Mouse (Mus musculus) embryonic facial prominence, embryonic 11.5 days (tissue): ENCODE results near the gene Dus2. TPM values are rescaled to one million over a fixed set of nuclear protein-coding genes. Genes with fewer than 3 reads are reported as not detected.
A peak's percentile ranks its signal among the peaks of the same experiment; 100 is the strongest.

Source experiments
- ATAC-seq: fragments of 200-750 bp; cut with Nextera tagmentation; replicated peaks from 2 replicates; pipeline ENCODE4 v1.8.0; 2017; ENCODE audit warnings: low read depth; ENCODE audit not compliant: insufficient number of reproducible peaks, low FRiP score, low TSS enrichment
- DNase-seq: peaks from one replicate; pipeline ENCODE4 v3.0.0-alpha.2; 2015; ENCODE audit warnings: low spot score
- H3K27ac ChIP-seq: fragments of 300-500 bp; sonication (generic); replicated peaks from 2 replicates; pipeline ENCODE4 v1.5.1; 2014; ENCODE audit warnings: mild to moderate bottlenecking, low read depth, low read length, control low read depth
- H3K27me3 ChIP-seq: fragments of 300-500 bp; sonication (generic); 2 replicates; pipeline ENCODE4 v1.6.1; 2014; ENCODE audit warnings: mild to moderate bottlenecking, low read length, moderate library complexity, mixed read lengths; ENCODE audit not compliant: control insufficient read depth, insufficient read depth
- H3K36me3 ChIP-seq: fragments of 300-500 bp; sonication (generic); replicated peaks from 2 replicates; pipeline ENCODE4 v1.6.1; 2014; ENCODE audit warnings: low read depth, mild to moderate bottlenecking, low read length, moderate library complexity, mixed read lengths; ENCODE audit not compliant: control insufficient read depth, insufficient read depth
- H3K4me1 ChIP-seq: fragments of 300-500 bp; sonication (generic); 2 replicates; pipeline ENCODE4 v1.6.1; 2014; ENCODE audit warnings: low read length, mixed read lengths; ENCODE audit not compliant: control insufficient read depth, insufficient read depth
- H3K4me2 ChIP-seq: fragments of 300-500 bp; sonication (generic); 2 replicates; pipeline ENCODE4 v1.6.1; 2014; ENCODE audit warnings: low read depth, mild to moderate bottlenecking, control low read depth, low read length, moderate library complexity
- H3K4me3 ChIP-seq: fragments of 300-500 bp; sonication (generic); 2 replicates; pipeline ENCODE4 v1.5.1; 2014; ENCODE audit warnings: low read depth, low read length, control low read depth
- H3K9ac ChIP-seq: fragments of 300-500 bp; sonication (generic); replicated peaks from 2 replicates; pipeline ENCODE4 v1.6.1; 2014; ENCODE audit warnings: mild to moderate bottlenecking, control low read depth, low read length
- H3K9me3 ChIP-seq: fragments of 300-500 bp; sonication (generic); replicated peaks from 2 replicates; pipeline ENCODE4 v1.6.1; 2016; ENCODE audit warnings: mild to moderate bottlenecking, low read length, inconsistent platforms, mixed read lengths; ENCODE audit not compliant: control insufficient read depth
- WGBS: fragments of 180-500 bp; shearing (Covaris S2); extraction: QIAGEN DNeasy Blood & Tissue Kit; methylation state at CpG from one replicate; pipeline ENCODE4 v1.1.7; 2014; 5-methylcytosine and 5-hydroxymethylcytosine counted together
- polyA plus RNA-seq: library from polyadenylated mRNA; unstranded; fragments of >200 nt; fragmentation: Nextera tagmentation; extraction: Ambion mirVana; gene quantifications from 2 replicates; pipeline ENCODE4 v1.2.1, GENCODE M21; 2014

Gene Dus2
- polyA plus RNA-seq, 1 experiment from 2014 or later: 17.0 TPM

DNA sequence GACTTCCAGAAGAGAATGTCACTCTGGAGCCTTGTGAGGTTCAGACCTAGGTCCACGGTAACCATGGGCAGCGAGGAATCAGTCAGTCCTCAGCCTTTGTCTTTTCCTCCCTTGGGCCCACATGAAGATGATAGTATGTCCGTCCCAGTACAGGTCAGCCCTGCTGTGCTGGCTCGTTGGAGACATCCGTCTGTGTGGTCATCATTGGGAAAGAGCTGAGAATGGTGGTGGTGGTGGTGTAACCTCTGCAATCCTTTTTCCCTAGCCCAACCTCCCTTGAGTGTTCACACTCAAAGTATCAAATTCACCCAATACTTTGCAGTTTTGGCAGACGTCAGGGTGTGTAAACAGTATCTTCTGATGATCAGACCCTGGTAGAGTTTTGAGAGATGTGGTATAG, 58.7 kb downstream of the Dus2 start:
- no peak for ATAC-seq

DNA sequence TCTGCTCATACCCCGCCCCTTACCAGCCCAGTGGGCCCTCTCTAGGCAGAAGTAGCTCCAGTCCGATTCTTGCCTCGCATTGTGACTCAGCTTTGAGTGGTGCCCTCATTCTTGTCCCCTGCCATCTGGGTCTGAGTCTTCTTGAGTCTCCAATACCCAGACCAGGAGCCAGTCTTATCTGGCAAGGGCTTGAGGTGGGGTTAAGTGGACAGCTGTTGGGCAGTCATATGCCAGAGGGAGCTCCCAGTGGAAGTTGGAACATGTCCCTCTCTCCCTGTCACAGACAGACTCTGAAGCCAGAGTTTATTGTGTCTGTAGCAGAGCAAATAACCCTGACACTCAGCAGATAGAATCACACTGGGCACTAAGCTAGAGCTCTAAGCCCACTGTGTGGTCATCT, 59.9 kb downstream of the Dus2 start:
- no peaks in the 10 kb centered on the region for H3K36me3 ChIP-seq
- H3K27me3 ChIP-seq: no peaks in the 10 kb centered on the region
- DNase-seq: no peak
- H3K4me2 ChIP-seq: no peak overlapping the region
- 92% methylated on average over 3 of the region's 3 CpGs for WGBS
- H3K9me3 ChIP-seq: no peaks in the 10 kb centered on the region
- H3K4me1 ChIP-seq: no peaks in the 10 kb centered on the region
- H3K4me3 ChIP-seq: no peak overlapping the region
- no peak overlapping the region for H3K9ac ChIP-seq
- no peak for ATAC-seq
- H3K27ac ChIP-seq: no peak overlapping the region

More for the DNA sequence above, 58.7 kb downstream of the Dus2 start:
- Histone ChIP-seq H3K27me3 (no peaks in the 10 kb centered on the region), H3K36me3 (no peaks in the 10 kb centered on the region), H3K27ac (no peak overlapping the region), H3K4me2 (no peak overlapping the region), H3K9ac (no peak overlapping the region), H3K9me3 (no peaks in the 10 kb centered on the region), H3K4me1 (no peaks in the 10 kb centered on the region), H3K4me3 (no peak overlapping the region)
- DNase-seq: no peak
- 85% methylated on average over 6 of the region's 6 CpGs for WGBS

- Histone ChIP-seq H3K4me1 (no peaks in the 10 kb centered on the region), H3K9me3 (no peaks in the 10 kb centered on the region), H3K4me3 (no peak overlapping the region), H3K4me2 (no peak overlapping the region), H3K36me3 (no peaks in the 10 kb centered on the region), H3K27me3 (no peaks in the 10 kb centered on the region), H3K27ac (no peak overlapping the region), H3K9ac (no peak overlapping the region)
- WGBS: 91% methylated on average over 9 of the region's 9 CpGs
- ATAC-seq (no peak), DNase-seq (no peak)
Observed at GRCm38 (mm10) chr8:106052510-106053089, 61.5 kb downstream of the Dus2 start.

- no peak overlapping the region for H3K9ac ChIP-seq
- H3K9me3 ChIP-seq: no peaks in the 10 kb centered on the region
- no peaks in the 10 kb centered on the region for H3K4me1 ChIP-seq
- DNase-seq: no peak
- H3K27ac ChIP-seq: no peak overlapping the region
- no peaks in the 10 kb centered on the region for H3K27me3 ChIP-seq
- H3K4me2 ChIP-seq: no peak overlapping the region
- H3K4me3 ChIP-seq: no peak overlapping the region
- no peaks in the 10 kb centered on the region for H3K36me3 ChIP-seq
- 73% methylated on average over 6 of the region's 6 CpGs for WGBS
- no peak for ATAC-seq
Observed at GRCm38 (mm10) chr8:106054190-106054811, 63.2 kb downstream of the Dus2 start.

DNA sequence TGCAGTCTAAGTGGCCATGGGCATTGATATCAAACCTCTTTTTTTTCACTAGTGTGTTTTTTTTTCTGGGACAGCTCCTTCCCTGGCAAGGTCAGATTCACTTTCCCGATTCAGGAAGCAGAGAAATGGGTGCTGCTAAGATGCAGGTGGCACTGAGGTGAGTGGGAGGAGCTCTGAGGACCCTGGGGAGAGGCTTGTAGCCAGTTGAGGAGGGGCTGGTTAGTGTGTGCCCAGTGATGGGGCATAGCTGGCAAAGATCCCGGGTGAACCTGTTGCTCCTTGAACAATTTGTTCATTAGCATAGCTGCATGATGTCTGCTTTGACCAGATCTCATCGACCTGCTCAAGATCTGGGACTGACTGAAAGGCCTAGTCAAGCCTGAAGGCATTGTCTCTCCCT, 63.9 kb downstream of the Dus2 start:
- no peak for ATAC-seq
- no peak for DNase-seq
- Histone ChIP-seq H3K9ac (no peak overlapping the region), H3K27me3 (no peaks in the 10 kb centered on the region), H3K4me2 (no peak overlapping the region), H3K36me3 (no peaks in the 10 kb centered on the region), H3K4me3 (no peak overlapping the region), H3K27ac (no peak overlapping the region), H3K4me1 (no peaks in the 10 kb centered on the region), H3K9me3 (no peaks in the 10 kb centered on the region)
- 63% methylated on average over 3 of the region's 3 CpGs for WGBS

DNA sequence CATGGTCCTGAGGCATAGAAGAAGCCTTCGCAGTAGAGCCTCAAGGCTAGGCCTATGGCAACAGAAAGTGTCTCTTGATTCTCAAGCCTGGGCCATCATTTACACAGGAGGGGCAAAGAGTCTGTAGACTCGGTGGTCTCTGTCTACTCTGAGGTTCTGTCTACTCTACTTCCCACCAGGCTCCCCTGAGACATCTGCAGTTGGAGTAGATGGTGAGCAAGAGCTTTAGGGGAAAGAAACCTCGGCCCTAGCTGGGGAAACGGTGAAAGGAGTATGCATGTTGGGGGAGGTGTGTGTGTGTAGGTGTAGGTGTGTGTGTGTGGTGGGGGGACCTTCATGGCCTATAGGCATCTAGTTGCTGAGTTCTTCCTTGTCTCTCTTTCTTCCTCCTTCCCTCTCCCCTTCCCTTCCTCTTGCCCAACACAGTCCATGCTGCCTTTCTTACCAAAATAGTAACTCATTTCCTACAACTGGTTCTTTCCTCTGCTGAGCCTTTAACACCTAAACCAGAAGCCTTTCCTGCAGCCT, 65.4 kb downstream of the Dus2 start:
- no peaks in the 10 kb centered on the region for H3K4me1 ChIP-seq
- H3K4me3 ChIP-seq: no peak overlapping the region
- H3K9me3 ChIP-seq: no peaks in the 10 kb centered on the region
- no peak for DNase-seq
- H3K4me2 ChIP-seq: no peak overlapping the region
- no peak overlapping the region for H3K27ac ChIP-seq
- 90% methylated on average over 4 of the region's 4 CpGs for WGBS
- H3K36me3 ChIP-seq: no peaks in the 10 kb centered on the region
- no peak for ATAC-seq
- no peaks in the 10 kb centered on the region for H3K27me3 ChIP-seq
- no peak overlapping the region for H3K9ac ChIP-seq

DNA sequence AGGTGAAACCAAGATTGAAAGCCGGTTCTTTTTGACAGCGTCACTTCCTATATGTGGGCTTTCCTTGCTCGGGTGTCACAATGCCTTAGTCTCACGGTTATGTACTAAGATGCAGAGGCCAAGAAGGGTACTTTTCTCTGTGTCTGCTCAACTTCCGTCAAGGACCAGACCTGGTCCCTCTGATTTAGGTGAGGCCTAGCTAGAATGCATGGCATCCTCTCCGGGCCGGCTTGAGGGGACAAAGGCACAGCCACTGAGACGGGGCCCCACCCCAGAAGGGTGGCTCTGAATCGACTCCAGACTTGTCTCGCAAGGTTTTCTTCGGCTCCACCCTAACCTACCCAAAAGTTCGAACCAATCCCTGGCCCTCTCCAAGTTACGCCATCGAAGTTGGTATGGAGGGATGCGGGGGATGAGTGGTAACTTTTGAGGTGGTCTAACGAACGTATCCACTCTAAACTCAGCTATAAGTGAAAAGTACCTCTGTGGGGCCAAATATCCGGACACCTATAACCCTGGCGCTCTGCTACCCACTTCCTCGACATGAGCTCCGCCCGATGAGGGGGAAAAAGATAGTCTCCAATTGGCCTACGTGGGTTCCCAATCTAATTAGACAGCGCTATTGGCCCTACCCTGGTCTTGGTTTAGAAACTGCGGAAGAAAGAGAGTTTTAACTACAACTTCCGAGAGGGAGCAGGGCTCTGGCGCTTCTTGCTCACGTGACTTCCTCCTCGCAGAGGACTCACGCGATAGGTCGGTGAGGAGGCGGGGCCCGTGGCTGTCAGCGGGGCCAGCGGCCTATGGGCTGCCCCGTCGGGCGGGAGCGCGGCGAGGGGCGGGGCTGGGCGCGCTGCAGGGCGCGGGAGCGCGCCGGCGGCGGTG, 67.8 kb downstream of the Dus2 start, which contains the start of gene Nfatc3:
Nfatc3 (plus strand) TSS at position 110 of the 882 bp plus-strand sequence.
- no peaks in the 10 kb centered on the region for H3K4me1 ChIP-seq
- peak within 1 kb of the TSS; percentile 83 for H3K4me3 ChIP-seq
- peak within 1 kb of the TSS; percentile 90 for H3K27ac ChIP-seq
- under 1% methylated on average over 40 of the region's 52 CpGs for WGBS
- no peaks in the 10 kb centered on the region for H3K36me3 ChIP-seq
- peak; percentile 98 for DNase-seq
- ATAC-seq: peak; percentile 97
- peak within 1 kb of the TSS; percentile 75 for H3K4me2 ChIP-seq
- no peaks in the 10 kb centered on the region for H3K9me3 ChIP-seq
- H3K9ac ChIP-seq: peak within 1 kb of the TSS; percentile 81
- no peaks in the 10 kb centered on the region for H3K27me3 ChIP-seq
